7 mouse cellular contexts compared by ENCODE assay signal in genomic region chr2:60126292-60126691, GRCm38 (mm10).
DNase-seq lines count a peak whose midpoint lies in the region; ATAC-seq lines count a peak whose summit lies in the region.

No protein-coding gene starts in this region.

- H3K9ac ChIP-seq in neural tube, embryonic 11.5 days (ENCODE audit: low read length) = peak overlapping the region; percentile 100
- peak overlapping the region; percentile 99; the same call in 1 of the 2 replicates for H3K9ac ChIP-seq in forebrain, embryonic 14.5 days (ENCODE audit: low read length)
- H3K9ac ChIP-seq in limb, embryonic 15.5 days = no peak overlapping the region
- H3K9ac ChIP-seq in stomach, embryonic 16.5 days (ENCODE audit: low read length) = no peak overlapping the region; the same call in 1 of the 2 replicates

- no peaks in the 10 kb centered on the region for H3K9me3 ChIP-seq in neural tube, embryonic 11.5 days (ENCODE audit: control insufficient read depth, low read length)
- H3K9me3 ChIP-seq in forebrain, embryonic 14.5 days (replicated peaks; ENCODE audit: control insufficient read depth, low read length) = no peaks in the 10 kb centered on the region
- no peaks in the 10 kb centered on the region for H3K9me3 ChIP-seq in limb, embryonic 15.5 days
- H3K9me3 ChIP-seq in stomach, embryonic 16.5 days (replicated peaks; ENCODE audit: control insufficient read depth, low read length) = no peaks in the 10 kb centered on the region

- H3K4me3 ChIP-seq in neural tube, embryonic 11.5 days (ENCODE audit: low read depth, low read length) = peak overlapping the region; percentile 96
- H3K4me3 ChIP-seq in forebrain, embryonic 14.5 days (ENCODE audit: low read depth, low read length) = peak overlapping the region; percentile 90
- H3K4me3 ChIP-seq in limb, embryonic 15.5 days = peak overlapping the region; percentile 80
- H3K4me3 ChIP-seq in stomach, embryonic 16.5 days (replicated peaks; ENCODE audit: low read length) = peak overlapping the region; percentile 83

- no peak for DNase-seq in neural tube, embryonic 11.5 days (ENCODE audit: low spot score)
- no peak for DNase-seq in neural tube, embryonic 10.5 days (ENCODE audit: extremely low spot score, low spot score)
- no peak for DNase-seq in forebrain, embryonic 14.5 days (ENCODE audit: low spot score)
- no peak for DNase-seq in cerebellum, postnatal 14 days
- no peak for DNase-seq in testis, postnatal 10 days (ENCODE audit: low spot score)

- H3K27ac ChIP-seq in neural tube, embryonic 11.5 days (ENCODE audit: low read depth, low read length) = no peak overlapping the region; the same call in 1 of the 2 replicates
- H3K27ac ChIP-seq in forebrain, embryonic 14.5 days (ENCODE audit: low read depth, low read length) = peak overlapping the region; percentile 99; the same call in 1 of the 2 replicates
- no peak overlapping the region for H3K27ac ChIP-seq in limb, embryonic 15.5 days
- no peak overlapping the region for H3K27ac ChIP-seq in stomach, embryonic 16.5 days (ENCODE audit: low read length)

- H3K4me2 ChIP-seq in neural tube, embryonic 11.5 days (ENCODE audit: low read depth) = peak overlapping the region; percentile 68
- peak overlapping the region; percentile 59 for H3K4me2 ChIP-seq in forebrain, embryonic 14.5 days (ENCODE audit: low read length)
- H3K4me2 ChIP-seq in limb, embryonic 15.5 days = peak overlapping the region; percentile 48
- H3K4me2 ChIP-seq in stomach, embryonic 16.5 days (ENCODE audit: low read depth, low read length) = peak overlapping the region; percentile 64

- no peak for ATAC-seq in neural tube, embryonic 11.5 days (ENCODE audit: insufficient read depth, low FRiP score, low TSS enrichment)
- no peak for ATAC-seq in forebrain, embryonic 14.5 days
- no peak for ATAC-seq in limb, embryonic 15.5 days (ENCODE audit: insufficient number of reproducible peaks, low FRiP score, low TSS enrichment, low read depth)
- ATAC-seq in stomach, embryonic 16.5 days (ENCODE audit: insufficient read depth, low FRiP score) = no peak

- H3K27me3 ChIP-seq in neural tube, embryonic 11.5 days (ENCODE audit: control insufficient read depth, insufficient read depth, low read length) = no peaks in the 10 kb centered on the region
- H3K27me3 ChIP-seq in forebrain, embryonic 14.5 days (replicated peaks; ENCODE audit: control insufficient read depth, insufficient read depth, low read length) = no peaks in the 10 kb centered on the region
- no peaks in the 10 kb centered on the region for H3K27me3 ChIP-seq in limb, embryonic 15.5 days
- H3K27me3 ChIP-seq in stomach, embryonic 16.5 days (ENCODE audit: control insufficient read depth, insufficient read depth, low read length) = no peaks in the 10 kb centered on the region

- H3K4me1 ChIP-seq in neural tube, embryonic 11.5 days (ENCODE audit: control insufficient read depth, insufficient read depth, low read length) = peaks cover 8% of the 10 kb centered on the region; the same call in 1 of the 2 replicates
- H3K4me1 ChIP-seq in forebrain, embryonic 14.5 days (ENCODE audit: control insufficient read depth, insufficient read depth, low read length) = peaks cover 11% of the 10 kb centered on the region; the same call in 1 of the 2 replicates
- H3K4me1 ChIP-seq in limb, embryonic 15.5 days = 0 out of 2 replicates have a peak, but pooled peaks cover 3% of the 10 kb centered on the region
- peaks cover 9% of the 10 kb centered on the region for H3K4me1 ChIP-seq in stomach, embryonic 16.5 days (ENCODE audit: control insufficient read depth, insufficient read depth, low read length)

- WGBS in neural tube, embryonic 11.5 days = 7% methylated on average over 8 of the region's 8 CpGs
- 3% methylated on average over 8 of the region's 8 CpGs for WGBS in forebrain, embryonic 14.5 days
- WGBS in limb, embryonic 15.5 days = 8% methylated on average over 8 of the region's 8 CpGs
- WGBS in stomach, embryonic 16.5 days = 19% methylated on average over 8 of the region's 8 CpGs

- H3K36me3 ChIP-seq in neural tube, embryonic 11.5 days (ENCODE audit: control insufficient read depth, insufficient read depth, low read length) = no peaks in the 10 kb centered on the region
- no peaks in the 10 kb centered on the region for H3K36me3 ChIP-seq in forebrain, embryonic 14.5 days (ENCODE audit: control insufficient read depth, insufficient read depth, low read length)
- H3K36me3 ChIP-seq in limb, embryonic 15.5 days = no peaks in the 10 kb centered on the region
- H3K36me3 ChIP-seq in stomach, embryonic 16.5 days (ENCODE audit: control insufficient read depth, insufficient read depth, low read length) = no peaks in the 10 kb centered on the region

Comparison
In these comparisons a context has a peak if more than half of its experiments do, and no peak if none do; other contexts are left out.
1. H3K9ac ChIP-seq: peak in neural tube, embryonic 11.5 days (single experiment) and forebrain, embryonic 14.5 days (single experiment); none in limb, embryonic 15.5 days (single experiment) and stomach, embryonic 16.5 days (single experiment).
2. Peak in every context shown above with its lines, with median percentiles within 50 percentile points of each other: H3K4me2 ChIP-seq and H3K4me3 ChIP-seq.